Mouse (Mus musculus): Measurements from ENCODE around the gene Srpx2. TPM values are rescaled to one million over a fixed set of nuclear protein-coding genes. Genes with fewer than 3 reads are reported as not detected.

Srpx2 gene
- polyA plus RNA-seq, 1 experiment from 2014 or later = 7.8 TPM

DNA sequence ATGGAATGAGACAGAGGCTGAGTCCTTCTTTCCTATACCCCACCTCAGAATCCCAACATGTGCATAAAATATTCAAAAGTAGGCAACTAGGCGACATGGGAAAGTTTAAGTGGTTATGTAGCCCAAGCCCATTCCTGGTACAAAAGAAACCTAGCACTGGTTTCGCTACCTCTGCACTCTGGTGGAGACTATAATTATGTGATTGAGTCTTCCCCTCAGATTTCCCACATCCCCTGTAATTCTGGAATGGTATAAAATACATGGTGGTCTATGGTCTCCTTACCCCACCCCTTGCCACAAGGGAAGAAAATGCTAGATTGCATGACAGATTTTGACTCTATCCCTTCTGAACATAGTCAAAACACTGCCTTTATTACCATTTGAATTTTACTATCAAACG, 4.8 kb downstream of the Srpx2 start:
- no peak for TF ChIP-seq CTCF (IDR thresholded peaks at IDR 0.05; ENCODE audit: low read depth)
- Histone ChIP-seq H3K9me3 (replicated peaks; ENCODE audit: low read length) (no peaks in the 10 kb centered on the region), H3K27ac (no peak overlapping the region), H3K4me1 (replicated peaks; ENCODE audit: insufficient read depth, low read length) (no peaks in the 10 kb centered on the region), H3K36me3 (ENCODE audit: insufficient read depth, low read length) (no peaks in the 10 kb centered on the region), H3K9ac (ENCODE audit: low read depth, low read length) (no peak overlapping the region), H3K27me3 (ENCODE audit: insufficient read depth, low read length) (no peaks in the 10 kb centered on the region), H3K4me2 (ENCODE audit: low read length) (no peak overlapping the region), H3K4me3 (replicated peaks; ENCODE audit: low read depth, low read length) (no peak overlapping the region)
- no peak for DNase-seq (ENCODE audit: low spot score)
- no peak for ATAC-seq (replicated peaks; ENCODE audit: low FRiP score, low read depth)
- 87% methylated on average over 3 of the region's 3 CpGs for WGBS

DNA sequence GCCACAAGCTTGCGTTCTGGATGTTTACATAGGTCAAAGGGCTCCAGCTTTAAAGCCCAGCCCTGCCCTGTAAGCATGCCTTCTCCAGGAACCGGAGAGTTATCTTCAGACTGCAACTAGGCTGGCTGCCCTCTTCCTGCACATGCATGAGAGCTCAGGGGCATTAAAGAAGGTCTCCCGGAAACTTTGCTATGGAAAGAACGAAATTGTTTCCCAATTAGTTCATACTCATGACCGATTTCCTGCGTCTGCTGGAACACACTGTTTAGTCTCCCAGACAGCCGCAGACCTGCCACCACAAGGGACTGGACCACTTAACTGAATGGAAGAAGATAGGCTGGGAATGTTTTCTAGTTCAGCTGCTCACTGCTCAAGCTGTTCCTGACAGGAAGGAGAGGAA, 6.0 kb downstream of the Srpx2 start:
- H3K4me1 ChIP-seq (replicated peaks; ENCODE audit: insufficient read depth, low read length) = no peaks in the 10 kb centered on the region
- no peak overlapping the region for H3K4me3 ChIP-seq (replicated peaks; ENCODE audit: low read depth, low read length)
- H3K36me3 ChIP-seq (ENCODE audit: insufficient read depth, low read length) = no peaks in the 10 kb centered on the region
- ATAC-seq (replicated peaks; ENCODE audit: low FRiP score, low read depth) = no peak
- H3K27ac ChIP-seq = no peak overlapping the region
- H3K4me2 ChIP-seq (ENCODE audit: low read length) = no peak overlapping the region
- H3K9me3 ChIP-seq (replicated peaks; ENCODE audit: low read length) = no peaks in the 10 kb centered on the region
- no peak for TF ChIP-seq CTCF (IDR thresholded peaks at IDR 0.05; ENCODE audit: low read depth)
- no peak overlapping the region for H3K9ac ChIP-seq (ENCODE audit: low read depth, low read length)
- 42% methylated on average over 7 of the region's 7 CpGs for WGBS
- DNase-seq (ENCODE audit: low spot score) = peak; percentile 18
- H3K27me3 ChIP-seq (ENCODE audit: insufficient read depth, low read length) = no peaks in the 10 kb centered on the region

DNA sequence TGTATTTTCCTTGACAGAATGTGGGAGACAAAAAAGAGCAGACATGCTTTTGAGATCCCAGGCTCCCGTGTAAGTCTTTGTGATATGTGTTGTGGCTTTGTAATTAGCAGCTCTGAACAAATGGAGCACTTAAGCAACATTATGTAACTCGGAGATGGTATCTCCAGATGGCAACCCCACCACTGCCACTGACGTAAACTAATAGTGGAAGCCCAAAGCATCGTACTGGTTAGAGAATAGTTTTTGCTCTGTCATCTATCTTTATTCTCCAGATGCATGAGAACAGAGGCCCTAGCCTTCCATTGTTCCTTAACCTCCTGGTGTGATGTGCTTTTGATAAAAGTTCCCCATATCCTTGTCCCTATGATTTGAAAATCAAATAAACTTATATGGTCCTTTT, 13.0 kb downstream of the Srpx2 start:
- no peaks in the 10 kb centered on the region for H3K9me3 ChIP-seq (replicated peaks; ENCODE audit: low read length)
- ATAC-seq (replicated peaks; ENCODE audit: low FRiP score, low read depth) = no peak
- no peak overlapping the region for H3K4me2 ChIP-seq (ENCODE audit: low read length)
- no peak overlapping the region for H3K4me3 ChIP-seq (replicated peaks; ENCODE audit: low read depth, low read length)
- no peak for TF ChIP-seq CTCF (IDR thresholded peaks at IDR 0.05; ENCODE audit: low read depth)
- DNase-seq (ENCODE audit: low spot score) = no peak
- H3K27ac ChIP-seq = no peak overlapping the region
- no peaks in the 10 kb centered on the region for H3K36me3 ChIP-seq (ENCODE audit: insufficient read depth, low read length)
- H3K27me3 ChIP-seq (ENCODE audit: insufficient read depth, low read length) = no peaks in the 10 kb centered on the region
- H3K4me1 ChIP-seq (replicated peaks; ENCODE audit: insufficient read depth, low read length) = no peaks in the 10 kb centered on the region
- WGBS = 76% methylated on average over 4 of the region's 4 CpGs
- H3K9ac ChIP-seq (ENCODE audit: low read depth, low read length) = no peak overlapping the region

DNA sequence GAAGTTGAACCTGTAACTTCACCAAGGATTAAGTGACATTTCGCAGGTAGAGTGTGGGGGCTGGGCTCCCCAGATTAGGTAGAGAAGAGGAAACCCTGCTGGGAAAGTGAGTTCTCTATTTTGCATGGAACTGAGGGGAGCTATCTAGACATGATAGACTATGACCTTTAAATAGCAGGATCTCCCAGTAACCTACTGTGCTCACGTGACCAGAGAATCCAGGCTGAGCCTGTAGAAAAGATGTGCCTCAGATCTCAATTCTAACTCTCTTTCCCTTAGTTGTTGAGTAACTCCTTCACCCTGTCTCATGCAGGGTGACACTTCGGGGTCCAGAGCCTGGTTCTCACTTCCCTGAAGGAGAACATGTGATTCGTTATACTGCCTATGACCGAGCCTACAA, 18.5 kb downstream of the Srpx2 start:
- no peaks in the 10 kb centered on the region for H3K36me3 ChIP-seq (ENCODE audit: insufficient read depth, low read length)

DNA sequence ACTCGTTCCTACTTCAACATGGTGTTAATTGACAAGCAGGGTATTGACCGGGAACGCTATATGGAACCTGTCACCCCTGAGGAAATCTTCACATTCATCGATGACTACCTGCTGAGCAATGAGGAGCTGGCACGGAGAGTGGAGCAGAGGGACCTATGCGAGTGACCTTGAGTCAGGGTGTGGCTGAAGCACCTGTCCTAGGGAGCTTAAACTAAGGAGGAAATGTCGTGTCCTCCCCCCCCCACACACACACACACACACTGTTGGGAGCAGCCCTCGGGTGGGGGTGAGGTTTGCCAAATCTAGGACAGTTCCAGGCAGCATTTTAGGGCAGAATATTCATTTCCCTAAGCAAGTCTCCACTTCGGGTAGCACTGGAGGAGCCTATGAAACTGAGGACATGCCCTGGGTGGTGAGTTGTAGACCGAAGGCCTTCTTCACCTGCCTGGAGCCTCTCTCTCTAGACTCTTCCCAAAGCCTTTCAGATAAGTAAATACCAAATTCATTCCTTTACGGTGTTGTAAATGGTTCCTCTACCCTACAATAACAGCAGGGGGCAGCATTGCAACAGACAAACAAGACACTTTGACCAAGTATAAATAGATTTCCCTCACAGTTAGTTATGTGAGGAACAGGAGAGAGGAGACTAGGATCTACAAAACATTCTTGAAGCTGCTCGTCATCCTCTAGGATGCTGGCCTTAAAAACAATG, 23.2 kb downstream of the Srpx2 start:
- H3K27ac ChIP-seq = no peak overlapping the region
- no peaks in the 10 kb centered on the region for H3K9me3 ChIP-seq (replicated peaks; ENCODE audit: low read length)
- DNase-seq (ENCODE audit: low spot score) (peak; percentile 66), ATAC-seq (replicated peaks; ENCODE audit: low FRiP score, low read depth) (no peak)
- 60% methylated on average over 12 of the region's 12 CpGs for WGBS
- no peak overlapping the region for H3K4me3 ChIP-seq (replicated peaks; ENCODE audit: low read depth, low read length)
- H3K4me1 ChIP-seq (replicated peaks; ENCODE audit: insufficient read depth, low read length) = no peaks in the 10 kb centered on the region
- no peak overlapping the region for H3K4me2 ChIP-seq (ENCODE audit: low read length)
- peak; percentile 72 for TF ChIP-seq CTCF (IDR thresholded peaks at IDR 0.05; ENCODE audit: low read depth)
- H3K27me3 ChIP-seq (ENCODE audit: insufficient read depth, low read length) = no peaks in the 10 kb centered on the region
- no peaks in the 10 kb centered on the region for H3K36me3 ChIP-seq (ENCODE audit: insufficient read depth, low read length)
- no peak overlapping the region for H3K9ac ChIP-seq (ENCODE audit: low read depth, low read length)

More for the DNA sequence above, 18.5 kb downstream of the Srpx2 start:
- DNase-seq (ENCODE audit: low spot score) (no peak), ATAC-seq (replicated peaks; ENCODE audit: low FRiP score, low read depth) (no peak)
- Histone ChIP-seq H3K9me3 (replicated peaks; ENCODE audit: low read length) (no peaks in the 10 kb centered on the region), H3K4me3 (replicated peaks; ENCODE audit: low read depth, low read length) (no peak overlapping the region), H3K4me1 (replicated peaks; ENCODE audit: insufficient read depth, low read length) (no peaks in the 10 kb centered on the region), H3K9ac (ENCODE audit: low read depth, low read length) (no peak overlapping the region), H3K27me3 (ENCODE audit: insufficient read depth, low read length) (no peaks in the 10 kb centered on the region), H3K4me2 (ENCODE audit: low read length) (no peak overlapping the region), H3K27ac (no peak overlapping the region)
- no peak for TF ChIP-seq CTCF (IDR thresholded peaks at IDR 0.05; ENCODE audit: low read depth)
- WGBS = 77% methylated on average over 5 of the region's 5 CpGs

DNA sequence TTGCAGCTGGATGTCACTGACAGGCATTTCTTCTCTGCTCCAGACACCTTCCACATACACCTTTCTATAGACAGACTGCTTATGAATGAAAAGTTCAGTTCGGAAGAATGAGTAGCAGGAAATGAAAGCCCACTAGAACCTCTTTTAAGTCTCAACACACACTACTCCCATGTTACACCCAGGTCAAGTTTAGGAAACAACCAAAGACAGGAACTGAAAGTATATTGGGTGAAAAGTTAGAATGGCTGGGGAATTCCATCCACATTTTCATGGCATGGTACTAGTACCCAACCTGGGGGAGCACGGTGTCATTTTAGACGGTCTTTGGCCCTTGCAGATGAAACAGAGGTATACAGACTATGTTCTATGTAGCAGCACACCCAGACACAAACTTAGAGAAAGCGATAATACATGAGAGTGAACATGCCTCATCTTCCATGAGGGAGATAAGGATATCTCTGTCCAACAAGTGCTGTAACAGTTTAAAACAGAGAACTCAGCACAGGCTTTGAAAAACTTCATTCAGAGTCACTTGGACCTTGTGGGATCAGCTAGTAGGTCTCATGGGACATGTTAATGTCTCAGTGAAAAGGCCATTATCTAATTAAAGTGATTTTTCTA, 28.5 kb downstream of the Srpx2 start:
- 89% methylated on average over 4 of the region's 4 CpGs for WGBS
- Histone ChIP-seq H3K4me1 (replicated peaks; ENCODE audit: insufficient read depth, low read length) (no peaks in the 10 kb centered on the region), H3K36me3 (ENCODE audit: insufficient read depth, low read length) (no peaks in the 10 kb centered on the region), H3K4me2 (ENCODE audit: low read length) (no peak overlapping the region), H3K4me3 (replicated peaks; ENCODE audit: low read depth, low read length) (no peak overlapping the region), H3K9me3 (replicated peaks; ENCODE audit: low read length) (no peaks in the 10 kb centered on the region), H3K27me3 (ENCODE audit: insufficient read depth, low read length) (no peaks in the 10 kb centered on the region), H3K9ac (ENCODE audit: low read depth, low read length) (no peak overlapping the region), H3K27ac (no peak overlapping the region)
- ATAC-seq (replicated peaks; ENCODE audit: low FRiP score, low read depth) (no peak), DNase-seq (ENCODE audit: low spot score) (no peak)
- no peak for TF ChIP-seq CTCF (IDR thresholded peaks at IDR 0.05; ENCODE audit: low read depth)
